Mouse (Mus musculus) liver, postnatal 0 days (tissue): Measurements from ENCODE around the gene Ctbs.

Experiments used
- CTCF ChIP-seq: sonication (generic); IDR thresholded peaks from 2 replicates; pipeline ENCODE4 v1.5.1; 2016; ENCODE audit warnings: antibody characterized with exemption, low read depth
- EP300 ChIP-seq: IDR thresholded peaks from 2 replicates; pipeline ENCODE4 v1.6.1; 2016; ENCODE audit warnings: antibody characterized with exemption, low read depth, mild to moderate bottlenecking

GRCm38 (mm10) chr3:146448969-146449368 is 626 bp upstream of the Ctbs start:
- no peak for TF ChIP-seq EP300
- no peak for TF ChIP-seq CTCF
